Mouse (Mus musculus) subcutaneous adipose tissue, adult 2 months (tissue): Measurements from ENCODE around the gene Ldhal6b. TPM values are rescaled to one million over a fixed set of nuclear protein-coding genes. Genes with fewer than 3 reads are reported as not detected.

ENCODE experiments used
- polyA plus RNA-seq: library from polyadenylated mRNA; depleted of rRNA; stranded (reverse); fragments of >200 nt; gene quantifications from 2 replicates; pipeline ENCODE4 v1.2.3, GENCODE M21; 2012; ENCODE audit warnings: low replicate concordance; rRNA removed

Ldhal6b gene
- 0.30 and 0.42 TPM in 2 replicates for polyA plus RNA-seq

GRCm38 (mm10) chr17:5418545-5418944, at the start of gene Ldhal6b:
Gene Ldhal6b, minus strand, starts transcription at chr17:5418767.

DNA sequence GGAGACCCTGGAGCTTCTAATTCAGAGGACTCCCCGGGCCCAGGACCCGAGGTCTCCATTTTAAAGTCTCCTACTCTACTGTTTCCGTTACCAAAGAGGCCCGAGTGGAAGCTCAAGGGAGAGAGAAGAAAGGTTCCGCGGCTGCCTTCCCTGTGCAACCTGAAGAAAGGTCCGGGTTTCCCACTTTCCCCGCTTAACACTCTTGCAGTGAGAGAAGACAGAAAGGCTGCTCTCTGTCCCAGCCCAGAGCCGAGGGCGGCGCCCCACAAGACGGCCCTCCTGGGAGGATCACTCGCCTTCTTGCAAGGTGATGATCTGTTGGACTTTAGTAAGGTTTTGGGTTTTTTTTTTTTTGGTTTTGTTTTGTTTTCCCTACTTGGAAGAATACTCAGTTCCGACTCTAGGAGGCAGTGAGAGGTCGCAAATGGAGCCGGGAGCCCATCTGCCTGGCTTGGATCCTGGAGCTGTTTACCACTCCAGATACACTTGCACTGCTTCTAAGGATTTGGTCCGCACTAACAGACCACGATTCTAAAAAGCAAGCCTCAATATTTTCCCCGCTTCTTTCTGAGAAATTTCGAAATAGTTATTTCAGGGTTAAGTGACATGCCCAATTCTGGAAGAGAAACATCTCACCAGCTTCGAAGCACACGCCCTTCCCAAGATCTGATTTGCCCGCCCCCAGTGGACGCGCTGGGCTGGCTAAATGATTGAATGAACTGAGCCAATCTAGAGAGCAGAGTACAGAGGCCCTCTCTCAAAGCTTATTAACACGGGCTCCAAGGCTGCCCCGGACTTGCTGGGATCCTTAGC, 21.8 kb upstream of the Ldhal6b start, which contains the start of gene Tmem242:
Gene Tmem242, minus strand, starts transcription at position 101 of the 813 bp plus-strand sequence.

Other genes starting within 250 kb of the Ldhal6b start
- 21.5 and 22.8 TPM in 2 replicates for gene Tmem242, start 21.5 kb upstream of the Ldhal6b start, polyA plus RNA-seq
- gene Zdhhc14, start 73.8 kb upstream of the Ldhal6b start, polyA plus RNA-seq: 2.4 and 5.1 TPM in 2 replicates